Comparison of ENCODE assay signal across 11 mouse cellular contexts in the genomic region with DNA sequence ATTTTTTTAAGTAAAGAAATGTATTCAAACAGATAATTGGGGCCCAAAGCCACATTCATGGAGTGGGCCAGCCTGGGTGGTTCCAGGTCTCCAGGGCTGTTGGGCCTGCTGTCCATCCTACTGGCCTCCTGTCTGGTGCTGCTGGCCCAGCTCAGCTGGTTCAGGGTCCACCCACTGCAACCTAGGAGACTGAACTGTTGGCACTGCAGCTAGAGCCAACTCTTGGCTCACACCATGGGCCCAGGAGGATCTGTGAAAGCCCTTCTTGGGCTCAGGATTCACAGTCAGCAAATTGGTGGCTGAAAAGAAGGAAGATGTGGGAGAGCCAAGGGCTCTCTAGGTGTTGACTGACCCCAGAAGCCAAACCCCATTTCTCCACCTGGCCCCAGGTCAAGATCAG.
"Had no signal": no experiment of that assay in that cellular context is flagged by ENCODE, and none has a peak within 500 bp of the region (broad histone marks: within the 10 kb centered on the region; RNA-seq: fewer than 3 reads in every experiment).

No protein-coding gene starts in this region.

- H3K36me3 ChIP-seq: limb, embryonic 10.5 days; liver, embryonic 15.5 days; neural tube, embryonic 12.5 days; stomach, embryonic 15.5 days had no signal

- H3K27ac ChIP-seq: limb, embryonic 10.5 days; liver, embryonic 15.5 days; neural tube, embryonic 12.5 days; stomach, embryonic 15.5 days had no signal

- H3K27me3 ChIP-seq: stomach, embryonic 15.5 days had no signal

- DNase-seq: layer of hippocampus, adult 9-11 months; lung, adult 2 months; lung, postnatal 36 days; midbrain, embryonic 14.5 days; thymus, postnatal 36 days had no signal

- ATAC-seq: lung, postnatal 0 days had no signal

- H3K4me2 ChIP-seq: liver, embryonic 11.5 days; liver, embryonic 15.5 days; neural tube, embryonic 12.5 days; stomach, embryonic 15.5 days had no signal

- H3K9ac ChIP-seq: liver, embryonic 15.5 days; neural tube, embryonic 12.5 days; stomach, embryonic 15.5 days had no signal

- H3K4me3 ChIP-seq: limb, embryonic 10.5 days; liver, embryonic 15.5 days; neural tube, embryonic 12.5 days; stomach, embryonic 15.5 days had no signal

- H3K9me3 ChIP-seq: limb, embryonic 10.5 days; liver, embryonic 15.5 days; stomach, embryonic 15.5 days had no signal
